Mouse (Mus musculus) midbrain, embryonic 13.5 days (tissue): ENCODE measurements around the gene Nckap1l. TPM values are rescaled to one million over a fixed set of nuclear protein-coding genes. Genes with fewer than 3 reads are reported as not detected.

Experiments used
- ATAC-seq: fragments of 200-750 bp; cut with Nextera tagmentation; 2 replicates; pipeline ENCODE4 v1.8.0; 2017; ENCODE audit warnings: mild to moderate bottlenecking, moderate TSS enrichment, moderate library complexity
- H3K27ac ChIP-seq: fragments of 300-500 bp; sonication (generic); 2 replicates; pipeline ENCODE4 v1.5.1; 2015; ENCODE audit warnings: inconsistent platforms, mild to moderate bottlenecking, moderate library complexity
- H3K27me3 ChIP-seq: fragments of 300-500 bp; sonication (generic); 2 replicates; pipeline ENCODE4 v1.6.1; 2015; ENCODE audit warnings: mild to moderate bottlenecking, inconsistent platforms
- H3K36me3 ChIP-seq: fragments of 300-500 bp; sonication (generic); 2 replicates; pipeline ENCODE4 v1.6.1; 2015; ENCODE audit warnings: mild to moderate bottlenecking, inconsistent platforms
- H3K4me1 ChIP-seq: fragments of 300-500 bp; sonication (generic); replicated peaks from 2 replicates; pipeline ENCODE4 v1.6.1; 2015; ENCODE audit warnings: inconsistent platforms
- H3K4me2 ChIP-seq: fragments of 300-500 bp; sonication (generic); replicated peaks from 2 replicates; pipeline ENCODE4 v1.6.1; 2015; ENCODE audit warnings: moderate library complexity, mild to moderate bottlenecking, inconsistent platforms
- H3K4me3 ChIP-seq: fragments of 300-500 bp; sonication (generic); replicated peaks from 2 replicates; pipeline ENCODE4 v1.5.1; 2015; ENCODE audit warnings: mild to moderate bottlenecking, inconsistent platforms
- H3K9ac ChIP-seq: fragments of 300-500 bp; sonication (generic); replicated peaks from 2 replicates; pipeline ENCODE4 v1.6.1; 2015; ENCODE audit warnings: mild to moderate bottlenecking, inconsistent platforms
- H3K9me3 ChIP-seq: fragments of 300-500 bp; sonication (generic); 2 replicates; pipeline ENCODE4 v1.6.1; 2016; ENCODE audit warnings: mild to moderate bottlenecking, inconsistent platforms
- WGBS: fragments of 180-500 bp; shearing (Covaris S2); methylation state at CpG from one replicate; pipeline ENCODE4 v1.1.7; 2015; 5-methylcytosine and 5-hydroxymethylcytosine counted together
- polyA plus RNA-seq: library from polyadenylated mRNA; unstranded; fragments of >200 nt; fragmentation: Nextera tagmentation; extraction: Ambion mirVana; gene quantifications from 2 replicates; pipeline ENCODE4 v1.2.1, GENCODE M21; 2015

Nckap1l gene
- polyA plus RNA-seq, 1 experiment from 2014 or later = 1.2 TPM

DNA sequence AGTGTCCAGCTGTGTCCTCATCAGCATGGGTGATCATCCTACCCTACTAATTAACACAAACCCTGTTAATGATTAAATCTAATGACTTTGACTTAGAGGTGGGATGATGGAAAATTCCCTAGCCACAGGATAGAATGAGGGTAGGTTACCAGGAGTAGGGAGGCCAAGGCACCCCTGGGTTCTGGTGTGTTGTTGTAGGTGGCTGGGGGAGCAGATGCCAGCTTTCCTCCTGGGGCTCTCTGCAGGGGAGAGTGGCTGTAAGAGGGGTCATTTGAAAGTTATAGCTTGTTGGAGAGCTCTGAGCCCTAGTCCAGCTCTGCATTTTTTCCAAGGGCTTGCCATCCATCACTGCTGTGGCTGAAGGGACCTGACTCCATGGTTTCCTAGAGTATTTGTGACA lies 88.9 kb downstream of the Nckap1l start:
- Histone ChIP-seq H3K27me3 (0 out of 2 replicates have a peak, but pooled peaks cover 9% of the 10 kb centered on the region), H3K4me2 (no peak overlapping the region), H3K9me3 (no peaks in the 10 kb centered on the region), H3K9ac (no peak overlapping the region), H3K4me3 (no peak overlapping the region), H3K27ac (no peak overlapping the region), H3K36me3 (no peaks in the 10 kb centered on the region), H3K4me1 (peaks cover 10% of the 10 kb centered on the region)
- ATAC-seq = no peak

DNA sequence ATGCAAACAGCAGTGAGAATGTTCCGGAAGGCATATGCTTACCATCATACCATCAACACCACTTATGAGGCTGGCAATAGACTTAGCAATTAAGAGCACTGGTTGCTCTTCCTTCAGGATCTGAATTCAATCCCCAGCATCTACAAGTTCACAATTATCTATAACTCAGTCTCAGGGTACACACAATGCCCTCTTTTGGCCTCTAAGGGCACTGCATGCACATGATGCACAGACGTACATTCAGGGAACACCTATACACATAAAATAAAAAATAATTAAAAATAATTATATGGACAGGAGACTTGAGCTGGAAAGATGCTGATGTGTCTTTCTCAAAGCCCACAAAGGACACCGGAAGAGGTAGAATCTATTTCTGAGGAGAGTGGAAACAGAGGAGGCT lies 94.4 kb downstream of the Nckap1l start:
- 78% methylated on average over 3 of the region's 3 CpGs for WGBS

More for the DNA sequence above, 94.4 kb downstream of the Nckap1l start:
- Histone ChIP-seq H3K4me3 (no peak overlapping the region), H3K27me3 (no peaks in the 10 kb centered on the region), H3K36me3 (no peaks in the 10 kb centered on the region), H3K27ac (no peak overlapping the region), H3K4me1 (no peaks in the 10 kb centered on the region), H3K4me2 (no peak overlapping the region), H3K9me3 (no peaks in the 10 kb centered on the region), H3K9ac (no peak overlapping the region)
- ATAC-seq = no peak

Other genes starting within 250 kb of the Nckap1l start
- 146 and 164 TPM in 2 replicates for gene Cbx5, start 214.0 kb upstream of the Nckap1l start, polyA plus RNA-seq
- 1,022 and 1,113 TPM in 2 replicates for gene Hnrnpa1, start 213.4 kb upstream of the Nckap1l start, polyA plus RNA-seq
- 0.75 and 0.82 TPM in 2 replicates for gene Nfe2, start 195.4 kb upstream of the Nckap1l start, polyA plus RNA-seq
- gene Copz1, start 181.1 kb upstream of the Nckap1l start, polyA plus RNA-seq = 218 and 221 TPM in 2 replicates
- gene Gpr84, start 143.2 kb upstream of the Nckap1l start, polyA plus RNA-seq = 0.18 and 0.94 TPM in 2 replicates
- 15.1 and 17.9 TPM in 2 replicates for gene Zfp385a, start 113.7 kb upstream of the Nckap1l start, polyA plus RNA-seq
- gene Itga5, start 87.0 kb upstream of the Nckap1l start, polyA plus RNA-seq = 6.8 and 7.8 TPM in 2 replicates
- gene Gtsf1, start 23.3 kb upstream of the Nckap1l start, polyA plus RNA-seq = not detected in 2 replicates
- gene Gtsf2, start 5.3 kb upstream of the Nckap1l start, polyA plus RNA-seq = not detected in 2 replicates
- gene Pde1b, start 49.2 kb downstream of the Nckap1l start, polyA plus RNA-seq = 67.5 and 70.8 TPM in 2 replicates
- 84.8 and 86.8 TPM in 2 replicates for gene Ppp1r1a, start 84.2 kb downstream of the Nckap1l start, polyA plus RNA-seq
- not detected in 2 replicates for gene Glycam1, start 111.3 kb downstream of the Nckap1l start, polyA plus RNA-seq